Mouse (Mus musculus) embryonic stem cell, embryonic (primary cell): ENCODE results near the gene C1galt1.

Experiments used
- CTCF ChIA-PET, 4 experiments: fragments of 300-600 bp in 2 of 4; fragments of 350-600 bp in 2 of 4; sonication (Branson Sonifier 250); formaldehyde crosslinking; loops; one replicate each; lab custom pipeline; 2022; ENCODE audit warnings: inconsistent platforms in 2 of 4; lab: Charles Lee
- POLR2A ChIA-PET, 4 experiments: fragments of 300-600 bp in 2 of 4; fragments of 350-600 bp in 2 of 4; sonication (Branson Sonifier 250); formaldehyde crosslinking; loops; one replicate each; lab custom pipeline; 2022; ENCODE audit warnings: antibody characterized with exemption in 4 of 4, inconsistent platforms in 1 of 4; lab: Charles Lee

The C1galt1 gene

GRCm38 (mm10) chr6:7844802-7845679 lies at the start of gene C1galt1:
TSS of gene C1galt1 (plus strand) at chr6:7844842.
- ChIA-PET CTCF (interaction anchor here (0.6 to 1.1 kb wide), 20 partner anchors 10 to 1912 kb away, joined by 3 to 18 read pairs (median 4); partner anchors contain the start of genes Rpa3 (in 1 of the 4) and Umad1 (in 1 of the 4)), POLR2A (interaction anchor here (0.6 to 6.1 kb wide), 51 partner anchors 8 to 1156 kb away, joined by 3 to 62 read pairs (median 4); partner anchors contain the start of genes Asns (in 3 of the 4), Gm45062 (in 2 of the 4), Rpa3 (in 2 of the 4) and Umad1 (in 2 of the 4))

DNA sequence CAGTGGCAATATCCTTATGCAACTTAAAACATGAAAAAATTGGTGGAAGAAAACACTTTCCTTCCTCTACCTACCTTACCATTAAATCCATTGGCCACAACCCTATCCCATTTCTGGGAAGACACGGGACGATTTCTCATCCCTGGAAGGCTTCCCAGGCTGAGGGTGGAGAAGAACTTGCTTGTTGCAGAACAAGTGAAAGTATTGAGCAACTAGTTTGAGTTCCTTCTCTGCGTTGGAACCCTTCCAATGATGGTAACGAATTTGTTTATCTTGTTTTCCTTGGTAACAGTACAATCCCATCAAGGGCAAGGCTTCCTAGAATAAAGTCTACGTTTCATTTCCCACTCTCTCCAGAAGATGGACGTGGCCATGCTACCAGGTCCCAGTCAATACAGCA lies 44.7 kb upstream of the C1galt1 start:
- POLR2A ChIA-PET = interaction anchor here in 1 of 4 experiments (1.1 to 1.5 kb wide), 2 partner anchors 43 to 68 kb away, joined by 3 to 4 read pairs; no protein-coding TSS in a partner anchor
- CTCF ChIA-PET = no interaction called here

DNA sequence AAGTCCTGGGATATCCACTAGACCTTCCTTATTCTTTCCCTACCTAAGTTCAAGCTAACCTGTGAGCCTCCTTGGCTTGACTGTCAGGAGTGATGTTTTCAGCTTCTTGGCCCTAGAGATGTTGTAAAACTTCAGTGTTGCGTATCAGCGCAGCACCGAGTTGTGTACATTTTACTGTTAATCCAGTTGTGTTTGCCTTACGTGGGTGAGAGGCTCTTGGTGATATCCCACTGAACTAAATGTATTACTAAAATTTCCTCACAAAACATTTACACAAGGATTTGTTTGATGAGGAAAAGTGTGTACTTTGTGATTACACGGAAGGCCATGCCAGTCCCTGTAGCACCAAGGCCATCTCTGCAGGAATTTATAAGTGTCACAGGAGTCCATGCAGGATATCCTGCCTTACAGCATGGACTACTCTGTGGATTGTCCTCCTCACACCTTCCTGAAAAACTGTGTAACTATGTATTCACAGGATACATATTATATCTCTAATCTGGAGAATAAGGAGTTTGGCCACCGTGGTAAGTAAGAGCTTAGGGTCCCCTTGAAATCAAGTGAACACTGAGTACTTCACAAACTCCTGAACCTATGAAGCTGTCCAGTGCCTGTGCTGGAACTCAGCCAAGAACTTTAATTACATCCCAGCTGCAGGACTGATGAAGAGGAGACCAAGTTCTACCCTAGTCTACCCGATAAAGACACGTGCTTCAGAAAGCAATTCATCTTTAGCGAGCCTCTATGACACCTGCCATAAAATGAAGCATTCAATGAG lies 40.7 kb upstream of the C1galt1 start:
- ChIA-PET CTCF (no interaction called here), POLR2A (no interaction called here)

- POLR2A ChIA-PET = interaction anchor here in 1 of 4 experiments (0.5 to 0.9 kb wide), 2 partner anchors 10 to 29 kb away, joined by 3 read pairs; no protein-coding TSS in a partner anchor
- CTCF ChIA-PET = no interaction called here
Measured at GRCm38 (mm10) chr6:7814146-7814545, 30.5 kb upstream of the C1galt1 start.

GRCm38 (mm10) chr6:7816233-7816632 lies 28.4 kb upstream of the C1galt1 start:
- ChIA-PET CTCF (no interaction called here), POLR2A (no interaction called here)

DNA sequence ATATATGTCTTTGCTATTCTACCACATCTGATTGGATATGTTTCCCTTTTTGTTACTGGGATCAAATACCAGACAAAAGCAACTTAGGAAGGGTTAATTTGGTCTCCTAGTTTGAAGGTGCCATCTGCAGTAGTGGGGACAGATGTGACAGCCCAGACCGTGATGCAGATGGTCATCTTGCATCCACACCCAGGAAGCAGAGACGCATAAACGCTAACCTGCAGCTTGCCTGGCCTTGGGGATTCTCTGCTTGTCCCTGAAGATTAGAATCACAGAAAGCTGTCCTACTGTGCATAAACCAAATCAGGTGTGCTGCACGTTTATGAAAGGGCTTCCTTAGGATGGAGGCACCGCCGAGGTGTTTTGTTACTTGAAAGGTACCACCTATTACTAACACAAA lies 22.0 kb upstream of the C1galt1 start:
- CTCF ChIA-PET = interaction anchor here in 1 of 4 experiments (0.6 kb wide), 1 partner anchor 454 kb away, joined by 3 read pairs; no protein-coding TSS in a partner anchor
- POLR2A ChIA-PET = interaction anchor here in 3 of 4 experiments (0.8 to 6.0 kb wide), 12 partner anchors 12 to 148 kb away, joined by 3 to 62 read pairs (median 7); partner anchors contain the start of gene C1galt1 (in 2 of the 3)

GRCm38 (mm10) chr6:7830793-7831192 lies 13.8 kb upstream of the C1galt1 start:
- ChIA-PET POLR2A (interaction anchor here in 2 of 4 experiments (0.5 to 1.4 kb wide), 5 partner anchors 14 to 136 kb away, joined by 3 to 8 read pairs (median 5); partner anchors contain the start of gene C1galt1 (in 1 of the 2)), CTCF (no interaction called here)

DNA sequence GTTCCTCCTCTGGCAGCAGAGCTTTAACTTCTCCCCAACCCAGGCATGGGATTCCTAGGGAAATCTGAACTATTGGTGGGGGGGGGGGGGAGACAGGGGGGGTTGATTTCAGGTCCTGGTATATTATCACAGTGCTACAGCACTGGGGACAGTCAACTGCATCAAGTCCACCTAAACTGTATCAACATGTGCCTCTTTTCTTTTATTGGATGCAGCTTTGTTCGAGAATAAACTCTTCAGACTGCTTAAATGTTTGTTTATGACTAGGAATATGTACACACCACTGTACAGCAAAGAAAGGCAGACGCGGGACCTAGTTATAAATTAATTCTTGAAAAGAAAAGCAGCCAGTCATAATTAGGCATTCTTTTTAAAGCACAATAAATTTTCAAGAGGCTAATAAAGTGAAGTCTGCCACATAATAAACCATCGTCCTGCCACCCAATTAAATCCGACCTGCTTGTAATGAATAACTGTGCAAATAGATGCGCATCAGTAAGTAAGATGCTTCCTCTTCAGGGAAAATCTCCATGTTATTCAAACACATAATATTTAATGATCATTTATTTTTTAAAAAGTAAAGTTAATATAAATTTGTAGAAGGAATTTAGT lies 12.0 kb upstream of the C1galt1 start:
- ChIA-PET POLR2A (interaction anchor here in 2 of 4 experiments (0.6 to 1.0 kb wide), 3 partner anchors 24 to 159 kb away, joined by 4 to 6 read pairs (median 4); no protein-coding TSS in a partner anchor), CTCF (interaction anchor here in 1 of 4 experiments (0.7 to 1.4 kb wide), 2 partner anchors 12 to 1630 kb away, joined by 3 to 6 read pairs; partner anchors contain the start of gene C1galt1)

GRCm38 (mm10) chr6:7843726-7844411 lies 773 bp upstream of the C1galt1 start:
- POLR2A ChIA-PET = interaction anchor here (0.6 to 6.1 kb wide), 53 partner anchors 8 to 1157 kb away, joined by 3 to 62 read pairs (median 4); partner anchors contain the start of genes Asns (in 3 of the 4), Gm45062 (in 2 of the 4), Rpa3 (in 2 of the 4) and Umad1 (in 2 of the 4)
- CTCF ChIA-PET = interaction anchor here (0.6 to 1.1 kb wide), 19 partner anchors 9 to 1911 kb away, joined by 3 to 18 read pairs (median 4); partner anchors contain the start of genes Rpa3 (in 1 of the 4) and Umad1 (in 1 of the 4)

DNA sequence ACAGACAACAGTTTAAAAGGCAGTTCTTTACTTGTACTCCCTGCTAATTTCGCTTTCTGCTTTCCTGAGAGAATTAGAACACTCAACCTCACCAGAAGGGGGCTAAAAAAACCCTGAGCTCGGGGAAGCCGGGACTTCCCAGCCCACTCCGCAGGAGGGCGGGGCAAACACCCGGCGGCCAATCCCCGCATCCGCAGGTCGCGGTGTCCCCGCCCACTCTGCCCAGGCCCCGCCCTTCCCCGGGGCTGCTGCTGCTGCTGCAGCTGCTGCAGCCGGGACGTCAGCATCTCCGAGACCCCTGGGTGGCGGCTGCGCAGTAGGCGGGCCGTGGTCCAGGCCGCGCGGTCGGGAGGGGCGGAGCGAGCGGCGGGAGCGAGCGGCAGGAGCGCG lies 235 bp upstream of the C1galt1 start:
- POLR2A ChIA-PET = interaction anchor here (0.6 to 6.1 kb wide), 47 partner anchors 8 to 1156 kb away, joined by 3 to 62 read pairs (median 4); partner anchors contain the start of genes Asns (in 3 of the 4), Gm45062 (in 2 of the 4), Rpa3 (in 2 of the 4) and Umad1 (in 2 of the 4)
- CTCF ChIA-PET = interaction anchor here (0.6 to 1.1 kb wide), 19 partner anchors 9 to 1912 kb away, joined by 3 to 18 read pairs (median 4); partner anchors contain the start of genes Rpa3 (in 1 of the 4) and Umad1 (in 1 of the 4)

DNA sequence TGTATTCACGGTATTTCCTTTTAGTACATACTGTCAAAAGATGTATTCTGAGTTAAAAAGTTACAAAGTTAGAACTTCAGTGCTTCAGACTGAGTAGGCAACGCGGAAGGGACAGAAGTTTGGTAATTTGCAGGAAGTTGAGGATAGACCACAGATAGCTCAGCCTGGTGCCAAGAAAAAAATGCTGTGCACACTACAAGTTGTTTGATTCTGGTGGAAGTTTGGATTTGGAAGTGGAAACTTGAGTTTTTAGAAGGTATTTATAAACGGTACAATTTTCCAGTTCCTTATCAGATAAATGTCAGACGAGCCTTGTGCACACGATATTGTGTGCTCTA lies 1.0 kb downstream of the C1galt1 start:
- POLR2A ChIA-PET = interaction anchor here in 2 of 4 experiments (0.9 to 6.1 kb wide), 15 partner anchors 9 to 413 kb away, joined by 3 to 62 read pairs (median 5); partner anchors contain the start of genes Asns (in 1 of the 2), Gm45062 (in 1 of the 2), Rpa3 (in 1 of the 2) and Umad1 (in 1 of the 2)
- CTCF ChIA-PET = interaction anchor here in 1 of 4 experiments (0.7 kb wide), 1 partner anchor 136 kb away, joined by 4 read pairs; no protein-coding TSS in a partner anchor

DNA sequence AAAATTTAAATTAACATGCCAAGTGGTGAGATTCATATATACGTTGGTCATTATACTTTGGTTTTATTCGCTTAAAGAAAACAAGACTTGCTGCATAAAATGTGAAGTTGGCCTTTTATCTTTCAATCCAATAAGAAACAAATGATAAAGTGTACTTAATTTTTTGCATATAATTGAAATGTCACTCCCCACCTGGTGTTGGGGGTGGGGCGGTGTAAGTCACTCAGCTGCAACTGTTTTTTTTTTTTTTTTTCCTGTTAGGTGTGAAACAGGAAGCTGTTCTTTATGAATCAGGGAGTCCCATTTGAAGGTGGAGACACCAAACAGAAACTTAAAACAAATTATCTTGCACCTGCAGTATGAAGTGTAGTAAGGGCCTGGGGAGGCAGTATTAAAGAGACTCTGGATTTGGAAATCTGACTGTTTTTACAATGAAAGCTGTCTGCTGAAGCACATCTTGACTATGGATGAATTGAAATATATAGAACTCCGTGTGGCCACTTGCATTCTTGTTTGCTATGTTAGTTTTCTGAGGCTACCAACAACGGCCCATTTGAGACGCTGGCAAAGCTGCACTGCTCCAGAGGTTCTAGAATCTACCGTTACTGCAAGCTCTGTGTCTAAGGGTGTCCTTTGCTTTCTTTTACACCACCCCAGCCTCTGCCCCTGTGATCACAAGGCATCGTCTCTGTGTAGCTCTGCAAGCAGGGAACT lies 2.2 kb downstream of the C1galt1 start:
- POLR2A ChIA-PET = interaction anchor here in 2 of 4 experiments (0.8 to 6.1 kb wide), 16 partner anchors 10 to 186 kb away, joined by 3 to 62 read pairs (median 4); no protein-coding TSS in a partner anchor

DNA sequence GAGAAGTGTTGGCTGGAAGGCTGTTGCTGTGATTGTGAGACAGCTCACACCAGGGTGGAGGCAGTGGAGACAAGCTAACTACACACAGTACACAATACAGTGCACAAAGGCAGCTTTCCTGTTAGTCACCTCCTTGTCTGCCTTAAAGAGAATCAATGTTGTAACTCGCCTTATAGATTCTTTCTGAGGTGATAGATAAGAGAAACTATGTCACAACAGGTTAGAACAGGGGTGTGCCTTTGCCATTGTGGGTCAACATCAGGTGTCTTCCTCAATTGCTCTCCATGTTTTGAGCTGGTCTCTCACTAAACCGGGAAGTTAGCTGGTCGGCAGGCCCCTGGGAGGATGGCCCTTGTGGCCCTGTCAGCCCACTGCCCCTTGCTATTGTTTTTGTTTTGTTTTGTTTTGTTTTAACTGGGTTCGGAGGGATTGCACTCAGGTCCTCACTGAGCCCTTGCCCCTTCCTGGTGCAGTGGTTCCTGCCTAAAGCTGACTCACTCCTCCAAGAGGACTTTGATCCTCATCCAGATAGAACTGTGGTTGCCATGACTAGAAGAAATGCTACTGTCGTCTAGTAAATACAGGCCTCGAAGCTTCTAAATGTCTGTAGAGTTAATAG lies 3.4 kb downstream of the C1galt1 start:
- ChIA-PET CTCF (no interaction called here), POLR2A (interaction anchor here in 3 of 4 experiments (0.5 to 6.1 kb wide), 14 partner anchors 8 to 1670 kb away, joined by 3 to 62 read pairs (median 4); no protein-coding TSS in a partner anchor)

More for the DNA sequence above, 2.2 kb downstream of the C1galt1 start:
- CTCF ChIA-PET = no interaction called here

GRCm38 (mm10) chr6:7848714-7849113 lies 4.1 kb downstream of the C1galt1 start:
- ChIA-PET CTCF (no interaction called here), POLR2A (interaction anchor here in 2 of 4 experiments (1.3 to 2.5 kb wide), 4 partner anchors 8 to 157 kb away, joined by 3 to 14 read pairs (median 7); no protein-coding TSS in a partner anchor)

GRCm38 (mm10) chr6:7851036-7851435 lies 6.4 kb downstream of the C1galt1 start:
- ChIA-PET CTCF (no interaction called here), POLR2A (no interaction called here)
